Mouse (Mus musculus): ENCODE data around the gene Trabd2b.

DNA sequence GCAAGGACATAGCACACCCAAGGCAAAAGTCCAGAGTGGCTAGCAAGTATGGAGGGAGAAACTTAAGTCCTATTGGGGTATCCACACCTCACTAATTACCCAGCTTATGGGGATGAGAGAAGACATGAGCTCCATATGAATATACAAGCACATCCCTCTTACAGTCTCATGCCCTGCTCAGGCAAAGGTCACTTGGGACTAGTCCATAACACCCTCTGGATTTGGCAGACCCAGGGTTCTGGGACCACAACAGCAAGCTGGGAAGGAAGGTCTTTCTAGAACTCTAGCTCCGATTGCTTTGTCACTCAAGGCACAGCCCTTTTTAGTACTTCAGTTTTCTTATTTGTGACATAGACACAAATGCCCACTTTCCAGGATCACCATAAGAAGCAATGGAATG, 112.0 kb downstream of the Trabd2b start:
- TF ChIP-seq EP300 (IDR thresholded peaks at IDR 0.05; ENCODE audit: insufficient read depth, low read depth, low read length) (no peak), CTCF (IDR thresholded peaks at IDR 0.05) (no peak)

All from heart, adult 2 months (tissue).